Mouse (Mus musculus) olfactory bulb, adult 2 months (tissue): ENCODE results near the gene Ptpdc1.

Experiments
- CTCF ChIP-seq: fragments of 200-500 bp; IDR thresholded peaks from 2 replicates; pipeline ENCODE4 v1.5.1; 2012; ENCODE audit warnings: low read depth, mild to moderate bottlenecking, low read length, moderate library complexity; ENCODE audit not compliant: insufficient read depth
- POLR2A ChIP-seq: fragments of 200-500 bp; IDR thresholded peaks from 2 replicates; pipeline ENCODE4 v1.6.1; 2012; ENCODE audit warnings: mild to moderate bottlenecking, low read depth, low read length, moderate library complexity; ENCODE audit not compliant: insufficient read depth

DNA sequence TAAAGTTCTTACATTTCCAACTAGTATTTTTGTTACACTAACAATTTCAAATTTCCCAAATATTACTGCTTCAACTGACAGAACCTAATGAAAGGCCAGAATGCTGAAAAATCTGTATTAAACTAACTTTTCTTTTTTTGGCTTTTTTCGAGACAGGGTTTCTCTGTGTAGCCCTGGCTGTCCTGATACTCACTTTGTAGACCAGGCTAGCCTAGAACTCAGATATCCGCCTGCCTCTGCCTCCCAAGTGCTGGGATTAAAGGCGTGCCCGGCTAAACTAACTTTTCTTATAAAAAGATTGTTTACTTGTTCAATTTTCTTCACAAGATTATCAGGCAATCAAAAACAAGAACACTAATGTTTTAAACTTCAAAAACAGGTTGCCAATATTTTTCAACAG lies 80.6 kb downstream of the Ptpdc1 start:
- TF ChIP-seq CTCF (no peak), POLR2A (no peak)
